Mouse (Mus musculus): ENCODE measurements at regions not wholly inside any gene's neighbourhood (a gene's known extent, or its start where the extent isn't known, plus 50 kb on each side); places are given as distances from the start of the nearest gene placed in this dataset.

DNA sequence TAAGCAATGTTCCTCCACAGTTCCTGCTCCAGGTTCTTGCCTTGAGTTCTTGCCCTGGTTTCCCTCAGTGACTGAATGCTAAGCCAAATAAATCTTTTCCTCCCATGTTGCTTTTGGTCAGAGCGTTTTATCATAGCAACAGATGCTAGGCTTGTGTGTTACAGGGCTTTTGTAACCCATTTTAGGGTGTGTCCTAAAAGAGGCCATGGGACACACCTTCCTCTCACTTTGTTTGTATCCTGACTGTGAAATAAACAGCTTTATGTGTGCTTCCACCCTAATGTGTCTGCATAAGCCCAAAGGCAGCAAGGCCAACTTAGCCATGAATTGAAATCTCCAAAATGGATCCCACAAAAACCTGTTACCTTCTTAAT, 53.9 kb upstream of the Parp11 start:
- TF ChIP-seq CTCF (IDR thresholded peaks at IDR 0.05) (no peak), EP300 (IDR thresholded peaks at IDR 0.05) (no peak)

Data from lung, postnatal 0 days (tissue).